In the genomic region with DNA sequence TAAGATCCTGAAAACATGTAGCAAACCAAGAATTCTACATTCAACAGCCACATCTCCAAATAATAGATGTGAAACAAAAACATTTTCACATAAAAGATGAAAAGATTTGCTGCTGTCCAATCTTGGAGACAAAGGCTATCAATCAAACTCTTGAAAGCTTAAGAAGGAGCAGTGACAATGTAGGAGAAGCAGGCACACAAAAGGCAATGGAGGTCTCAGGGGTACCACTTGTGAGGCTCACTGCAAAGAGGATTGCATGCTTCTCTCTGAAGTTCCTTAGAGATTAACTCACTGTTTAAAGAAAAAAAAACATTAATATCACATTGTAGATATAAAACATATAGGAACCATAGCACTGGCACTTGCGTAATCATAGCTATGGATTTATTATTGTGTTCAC, we compare ENCODE assay signal across 21 mouse cellular contexts.
A peak's percentile ranks its signal among the peaks of the same experiment; 100 is the strongest.
DNase-seq lines count a peak whose midpoint lies in the region; ATAC-seq and TF ChIP-seq lines count a peak whose summit lies in the region.
"Had no signal": no experiment of that assay in that cellular context is flagged by ENCODE, and none has a peak within 500 bp of the region (broad histone marks: within the 10 kb centered on the region; RNA-seq: fewer than 3 reads in every experiment).

No protein-coding gene starts in this region.

- no peaks in the 10 kb centered on the region for H3K27me3 ChIP-seq in forebrain, embryonic 11.5 days (ENCODE audit: control insufficient read depth, insufficient read depth, low read length)
- H3K27me3 ChIP-seq in forebrain, embryonic 14.5 days (replicated peaks; ENCODE audit: control insufficient read depth, insufficient read depth, low read length), result no peaks in the 10 kb centered on the region
- H3K27me3 ChIP-seq in midbrain, embryonic 11.5 days (ENCODE audit: control insufficient read depth, insufficient read depth, low read length), result no peaks in the 10 kb centered on the region
- H3K27me3 ChIP-seq in midbrain, embryonic 10.5 days (ENCODE audit: low read depth, poor library complexity, severe bottlenecking), result no peaks in the 10 kb centered on the region
- H3K27me3 ChIP-seq: embryonic facial prominence, embryonic 12.5 days; forebrain, embryonic 12.5 days; forebrain, embryonic 15.5 days had no signal

- H3K27ac ChIP-seq in forebrain, embryonic 11.5 days (ENCODE audit: low read depth, low read length), result no peak overlapping the region
- no peak overlapping the region for H3K27ac ChIP-seq in forebrain, embryonic 14.5 days (ENCODE audit: low read depth, low read length)
- no peak overlapping the region for H3K27ac ChIP-seq in midbrain, embryonic 11.5 days (ENCODE audit: low read depth, low read length)
- H3K27ac ChIP-seq in midbrain, embryonic 10.5 days (replicated peaks), result no peak overlapping the region; the same call in 1 of the 2 replicates
- H3K27ac ChIP-seq: embryonic facial prominence, embryonic 10.5 days; embryonic facial prominence, embryonic 12.5 days; forebrain, embryonic 12.5 days; forebrain, embryonic 15.5 days had no signal

- H3K4me2 ChIP-seq in forebrain, embryonic 11.5 days (ENCODE audit: low read depth, low read length, severe bottlenecking), result no peak overlapping the region
- H3K4me2 ChIP-seq in forebrain, embryonic 14.5 days (ENCODE audit: low read length), result no peak overlapping the region
- no peak overlapping the region for H3K4me2 ChIP-seq in midbrain, embryonic 11.5 days
- H3K4me2 ChIP-seq: embryonic facial prominence, embryonic 12.5 days; forebrain, embryonic 12.5 days; forebrain, embryonic 15.5 days had no signal

- no peak for TF ChIP-seq CTCF in brain, embryonic 14.5 days (IDR thresholded peaks at IDR 0.05; ENCODE audit: borderline replicate concordance, extremely low read depth, insufficient read depth, insufficient read length)

- WGBS in forebrain, embryonic 11.5 days, result 83% methylated on average over 1 of the region's 1 CpGs
- 88% methylated on average over 1 of the region's 1 CpGs for WGBS in forebrain, embryonic 14.5 days
- WGBS in midbrain, embryonic 11.5 days, result 73% methylated on average over 1 of the region's 1 CpGs
- 80% methylated on average over 1 of the region's 1 CpGs for WGBS in midbrain, embryonic 10.5 days

- H3K9ac ChIP-seq in forebrain, embryonic 11.5 days (ENCODE audit: low read length), result no peak overlapping the region
- no peak overlapping the region for H3K9ac ChIP-seq in forebrain, embryonic 14.5 days (ENCODE audit: low read length)
- no peak overlapping the region for H3K9ac ChIP-seq in midbrain, embryonic 11.5 days (ENCODE audit: low read length)
- H3K9ac ChIP-seq: embryonic facial prominence, embryonic 12.5 days; forebrain, embryonic 12.5 days; forebrain, embryonic 15.5 days; forebrain, postnatal 0 days had no signal

- H3K9me3 ChIP-seq in forebrain, embryonic 11.5 days (ENCODE audit: control insufficient read depth, low read length), result no peaks in the 10 kb centered on the region
- no peaks in the 10 kb centered on the region for H3K9me3 ChIP-seq in forebrain, embryonic 14.5 days (replicated peaks; ENCODE audit: control insufficient read depth, low read length)
- no peaks in the 10 kb centered on the region for H3K9me3 ChIP-seq in midbrain, embryonic 11.5 days (ENCODE audit: control insufficient read depth, low read length)
- H3K9me3 ChIP-seq in midbrain, embryonic 10.5 days (replicated peaks), result no peaks in the 10 kb centered on the region
- H3K9me3 ChIP-seq: embryonic facial prominence, embryonic 10.5 days; embryonic facial prominence, embryonic 12.5 days; forebrain, embryonic 12.5 days; forebrain, embryonic 15.5 days had no signal

- 0 out of 2 replicates have a peak, but pooled peaks have one; percentile 46 for ATAC-seq in forebrain, embryonic 11.5 days (replicated peaks; ENCODE audit: low FRiP score)
- ATAC-seq in forebrain, embryonic 14.5 days, result no peak
- ATAC-seq in midbrain, embryonic 11.5 days (ENCODE audit: low FRiP score), result peak; percentile 76
- ATAC-seq: forebrain, embryonic 15.5 days; forebrain, postnatal 0 days had no signal

- no peaks in the 10 kb centered on the region for H3K36me3 ChIP-seq in forebrain, embryonic 11.5 days (ENCODE audit: control insufficient read depth, insufficient read depth, low read length)
- no peaks in the 10 kb centered on the region for H3K36me3 ChIP-seq in forebrain, embryonic 14.5 days (ENCODE audit: control insufficient read depth, insufficient read depth, low read length)
- no peaks in the 10 kb centered on the region for H3K36me3 ChIP-seq in midbrain, embryonic 11.5 days (ENCODE audit: control insufficient read depth, insufficient read depth, low read length)
- no peaks in the 10 kb centered on the region for H3K36me3 ChIP-seq in midbrain, embryonic 10.5 days
- H3K36me3 ChIP-seq: embryonic facial prominence, embryonic 10.5 days; embryonic facial prominence, embryonic 12.5 days; forebrain, embryonic 12.5 days; forebrain, embryonic 15.5 days had no signal

- TF ChIP-seq POLR2A in brain, embryonic 14.5 days (IDR thresholded peaks at IDR 0.05; ENCODE audit: borderline replicate concordance, extremely low read depth, insufficient read depth, insufficient read length, poor library complexity, severe bottlenecking), result no peak

- H3K4me1 ChIP-seq in forebrain, embryonic 11.5 days (replicated peaks; ENCODE audit: control insufficient read depth, insufficient read depth, low read length), result no peaks in the 10 kb centered on the region
- no peaks in the 10 kb centered on the region for H3K4me1 ChIP-seq in forebrain, embryonic 14.5 days (ENCODE audit: control insufficient read depth, insufficient read depth, low read length)
- H3K4me1 ChIP-seq in midbrain, embryonic 11.5 days (ENCODE audit: control insufficient read depth, insufficient read depth, low read length), result no peaks in the 10 kb centered on the region
- H3K4me1 ChIP-seq in midbrain, embryonic 10.5 days, result peaks cover 8% of the 10 kb centered on the region; the same call in 1 of the 2 replicates
- H3K4me1 ChIP-seq: embryonic facial prominence, embryonic 10.5 days; embryonic facial prominence, embryonic 12.5 days; forebrain, embryonic 12.5 days; forebrain, embryonic 15.5 days had no signal

- no peak overlapping the region for H3K4me3 ChIP-seq in forebrain, embryonic 11.5 days (ENCODE audit: low read depth, low read length)
- H3K4me3 ChIP-seq in forebrain, embryonic 14.5 days (ENCODE audit: low read depth, low read length), result no peak overlapping the region
- no peak overlapping the region for H3K4me3 ChIP-seq in midbrain, embryonic 11.5 days (ENCODE audit: low read depth, low read length)
- no peak overlapping the region for H3K4me3 ChIP-seq in midbrain, embryonic 10.5 days
- H3K4me3 ChIP-seq: embryonic facial prominence, embryonic 10.5 days; embryonic facial prominence, embryonic 12.5 days; forebrain, embryonic 12.5 days; forebrain, embryonic 15.5 days had no signal

- DNase-seq in forebrain, embryonic 11.5 days (ENCODE audit: low spot score), result no peak
- DNase-seq in forebrain, embryonic 14.5 days (ENCODE audit: low spot score), result no peak
- DNase-seq in midbrain, embryonic 11.5 days (ENCODE audit: low spot score, missing footprints), result peak; percentile 84
- no peak for DNase-seq in midbrain, embryonic 10.5 days (ENCODE audit: low spot score)
- peak; percentile 26 for DNase-seq in brain, embryonic 14.5 days (ENCODE audit: low read depth)
- peak; percentile 6 for DNase-seq in embryo, embryonic 10.5 days (ENCODE audit: low spot score)
- DNase-seq in ovary, postnatal 14 days (ENCODE audit: low spot score), result no peak
- DNase-seq in kidney, postnatal 10 days, result no peak
- DNase-seq: adrenal gland, adult 2 months; adrenal gland, postnatal 10 days; adrenal gland, postnatal 25 days; cerebellum, adult 11-12 months; cerebellum, adult 2 months; cerebellum, adult 9-10 months; cerebellum, postnatal 10 days; cerebellum, postnatal 25 days; forebrain, postnatal 0 days had no signal

Comparison
In these comparisons a context has a peak if more than half of its experiments do, and no peak if none do; other contexts are left out.
1. DNase-seq: peak in midbrain, embryonic 11.5 days (single experiment), brain, embryonic 14.5 days (single experiment) and embryo, embryonic 10.5 days (single experiment); none in forebrain, embryonic 11.5 days (single experiment), forebrain, embryonic 14.5 days (single experiment), midbrain, embryonic 10.5 days (single experiment), ovary, postnatal 14 days (single experiment) and kidney, postnatal 10 days (single experiment).